Mouse (Mus musculus) mouse embryonic stem cell (cell line): ENCODE results near the gene Wfdc13.

Source experiments
- in situ Hi-C, 2 experiments: fragments of 300-500 bp; cut with MboI; formaldehyde crosslinking; loops; 1 replicate in 1 of 2; 3 replicates in 1 of 2; pipeline ENCODE4 v1.14.3; 2019 to 2020; ENCODE audit warnings: low sequenced_read_pairs in 2 of 2, low pct_unique_long_range_greater_than_20kb in 1 of 2, mixed read lengths in 1 of 2; ENCODE audit not compliant: unreplicated experiment in 1 of 2

The Wfdc13 gene

GRCm38 (mm10) chr2:164684807-164685206, at the start of gene Wfdc13:
Gene Wfdc13, plus strand, starts transcription at chr2:164685107.
- in situ Hi-C loops: no loop called here

- in situ Hi-C loops: no loop called here
These were observed 49.6 kb upstream of the Wfdc13 start for GRCm38 (mm10) chr2:164635266-164635665.

DNA sequence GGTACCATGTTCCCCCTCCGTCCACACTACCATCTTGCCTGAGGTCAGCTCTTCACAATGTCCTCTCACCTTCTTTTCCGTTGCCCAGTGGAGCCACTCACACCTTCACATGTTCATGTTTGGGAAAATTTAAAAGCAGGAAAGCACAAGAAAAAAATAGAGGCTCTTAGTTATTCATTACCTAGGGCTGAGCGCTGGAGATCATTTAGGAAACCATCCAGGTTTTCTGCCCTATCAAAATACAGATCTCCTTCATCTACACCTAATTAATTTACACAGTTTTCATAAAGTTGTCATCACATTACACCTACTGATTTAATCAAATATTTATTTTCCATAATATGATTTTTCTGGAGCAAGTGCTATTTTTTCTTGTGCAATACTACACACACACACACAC, 46.2 kb upstream of the Wfdc13 start, which contains the start of gene Wfdc16:
Gene Wfdc16, minus strand, starts transcription at position 101 of the 400 bp plus-strand sequence.
- in situ Hi-C loops: no loop called here

DNA sequence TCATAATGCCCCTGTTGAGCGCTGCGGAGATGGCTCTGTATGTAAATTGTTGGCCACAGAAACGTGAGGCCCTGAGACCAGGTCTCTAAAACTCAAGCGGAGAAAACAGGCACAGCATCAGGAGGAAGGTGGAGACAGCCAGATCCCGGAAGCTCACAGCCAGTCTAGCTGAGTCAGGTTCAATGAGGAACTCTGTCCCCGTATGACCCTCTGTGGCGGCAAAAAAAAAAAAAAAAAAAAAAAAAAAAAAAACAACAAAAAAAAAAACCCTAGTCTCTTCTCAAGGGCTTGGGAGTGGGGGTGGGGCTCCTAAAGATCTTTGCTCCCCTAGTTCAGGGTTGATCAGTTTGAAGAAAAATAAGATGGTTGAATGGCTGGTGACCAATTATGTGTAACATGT, 43.8 kb upstream of the Wfdc13 start:
- in situ Hi-C loops: no loop called here

- in situ Hi-C loops: no loop called here
These were observed 42.8 kb upstream of the Wfdc13 start for GRCm38 (mm10) chr2:164641881-164642673.

DNA sequence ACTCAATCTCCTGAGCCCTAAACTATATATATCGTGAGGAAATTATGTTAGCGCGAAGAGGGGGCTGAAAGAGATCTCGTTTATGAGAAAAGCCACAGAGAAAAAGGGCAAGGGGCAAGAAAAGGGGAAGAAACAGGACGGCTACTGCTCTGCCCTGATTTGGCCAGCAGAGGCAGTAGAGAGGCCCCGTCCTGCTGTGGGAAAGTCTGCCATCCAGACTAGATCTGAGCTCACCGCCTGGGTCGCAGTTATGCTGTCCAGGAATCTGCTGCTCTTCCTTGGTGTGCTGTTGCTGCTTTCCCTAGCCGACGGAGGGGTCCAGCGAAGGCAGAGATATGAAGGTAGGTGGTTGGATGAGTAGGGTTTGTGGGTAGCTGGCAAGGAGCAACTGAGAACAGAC, 29.0 kb upstream of the Wfdc13 start, which contains the start of gene Wfdc10:
Gene Wfdc10, plus strand, starts transcription at position 189 of the 400 bp plus-strand sequence.
- in situ Hi-C loops: no loop called here

- in situ Hi-C loops: no loop called here
These were observed 28.4 kb upstream of the Wfdc13 start, which contains the start of gene Wfdc9 for GRCm38 (mm10) chr2:164656483-164656882. Gene Wfdc9, minus strand, starts transcription at chr2:164656583.

DNA sequence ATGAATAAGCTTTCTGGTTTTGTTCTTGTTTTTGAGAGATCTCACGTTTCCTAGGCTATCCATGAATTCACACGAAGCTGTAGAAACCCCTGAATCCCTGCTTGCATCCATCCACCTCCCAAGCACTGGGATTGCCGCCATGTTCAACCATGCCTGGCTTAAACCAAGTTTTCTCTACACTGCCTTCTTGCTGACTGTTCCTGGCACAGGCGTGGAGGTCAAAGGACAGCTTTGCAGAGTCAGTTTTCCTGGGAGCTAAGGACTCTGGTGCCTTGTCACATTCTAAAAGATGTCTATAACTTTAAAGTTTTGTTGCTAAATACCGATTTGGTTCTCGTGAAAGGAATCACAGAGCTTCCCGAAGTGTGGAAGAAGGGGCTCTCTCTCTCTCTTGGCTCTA, 20.1 kb upstream of the Wfdc13 start:
- in situ Hi-C loops: no loop called here

- in situ Hi-C loops: loop anchor here in 1 of 2 experiments (10.0 kb wide), 1 partner anchor 55 kb away; no protein-coding TSS in a partner anchor
These were observed 14.6 kb upstream of the Wfdc13 start for GRCm38 (mm10) chr2:164670261-164670660.

- in situ Hi-C loops: loop anchor here in 1 of 2 experiments (10.0 kb wide), 1 partner anchor 54 kb away; no protein-coding TSS in a partner anchor
These were observed 14.0 kb upstream of the Wfdc13 start for GRCm38 (mm10) chr2:164670938-164671337.

DNA sequence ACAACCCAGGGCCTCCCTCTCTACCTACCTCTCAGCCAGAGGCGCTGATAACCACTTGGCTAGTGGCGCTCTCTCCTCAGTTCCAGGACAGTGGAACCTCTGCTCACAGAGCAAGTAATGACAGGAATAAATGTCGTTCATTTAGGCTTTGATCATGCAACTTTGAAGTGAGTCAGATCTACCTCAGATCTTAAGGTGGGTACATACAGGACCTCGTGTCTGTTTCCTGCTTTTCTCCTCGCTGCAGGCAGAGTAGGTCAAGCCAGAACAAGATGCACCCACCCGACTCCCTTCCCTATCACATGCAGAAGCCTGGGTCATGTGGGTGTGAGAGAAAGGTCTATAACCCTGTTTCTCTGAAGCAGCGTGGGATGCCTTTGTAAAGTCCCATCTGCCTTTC, 10.9 kb upstream of the Wfdc13 start, which contains the start of gene Wfdc11:
Gene Wfdc11, minus strand, starts transcription at position 101 of the 400 bp plus-strand sequence.
- in situ Hi-C loops: loop anchor here in 1 of 2 experiments (10.0 kb wide), 1 partner anchor 51 kb away; no protein-coding TSS in a partner anchor

- in situ Hi-C loops: loop anchor here (5.0 to 10.0 kb wide), 2 partner anchors 49 to 56 kb away; no protein-coding TSS in a partner anchor
These were observed 8.8 kb upstream of the Wfdc13 start for GRCm38 (mm10) chr2:164676103-164676502.

GRCm38 (mm10) chr2:164676916-164677685, 7.8 kb upstream of the Wfdc13 start:
- in situ Hi-C loops: loop anchor here (5.0 to 10.0 kb wide), 2 partner anchors 48 to 55 kb away; no protein-coding TSS in a partner anchor

DNA sequence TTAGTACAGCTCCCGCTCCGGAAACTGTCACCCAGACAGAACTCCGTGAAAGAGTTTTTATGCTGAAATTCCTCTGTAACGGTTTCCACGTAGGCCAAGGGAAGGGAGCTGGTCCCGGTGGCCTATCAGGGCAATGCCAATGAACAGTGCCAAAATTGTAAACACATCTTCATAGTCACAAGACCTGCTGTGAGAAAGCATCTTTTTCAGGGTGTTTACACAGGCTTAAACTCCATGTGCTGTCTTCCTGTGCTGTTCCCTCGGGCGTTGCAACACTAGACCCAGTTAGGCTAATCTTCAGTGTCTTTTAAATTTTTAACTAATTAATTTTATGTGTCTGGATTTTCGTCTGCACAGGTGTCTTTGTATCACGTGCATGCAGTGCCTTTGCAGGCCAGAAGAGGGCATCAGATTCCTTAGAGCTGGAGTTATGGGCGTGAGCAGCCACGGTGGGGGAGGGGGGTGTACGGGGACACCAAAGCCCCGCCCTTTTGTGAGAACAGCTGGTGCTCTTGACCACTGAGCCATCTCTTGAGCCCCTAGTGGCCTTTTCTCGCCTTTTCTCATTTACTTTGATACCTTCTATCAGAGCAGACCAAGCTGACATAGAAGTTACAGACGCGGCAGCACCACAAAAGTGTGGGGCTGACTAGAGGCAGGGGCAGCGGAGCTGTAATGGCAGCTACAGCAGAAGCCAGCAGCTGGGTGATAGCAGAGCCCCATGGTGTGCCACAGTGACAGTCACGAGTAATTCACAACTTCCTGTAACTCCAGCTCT, 5.9 kb upstream of the Wfdc13 start:
- in situ Hi-C loops: loop anchor here (5.0 to 10.0 kb wide), 2 partner anchors 46 to 53 kb away; no protein-coding TSS in a partner anchor

DNA sequence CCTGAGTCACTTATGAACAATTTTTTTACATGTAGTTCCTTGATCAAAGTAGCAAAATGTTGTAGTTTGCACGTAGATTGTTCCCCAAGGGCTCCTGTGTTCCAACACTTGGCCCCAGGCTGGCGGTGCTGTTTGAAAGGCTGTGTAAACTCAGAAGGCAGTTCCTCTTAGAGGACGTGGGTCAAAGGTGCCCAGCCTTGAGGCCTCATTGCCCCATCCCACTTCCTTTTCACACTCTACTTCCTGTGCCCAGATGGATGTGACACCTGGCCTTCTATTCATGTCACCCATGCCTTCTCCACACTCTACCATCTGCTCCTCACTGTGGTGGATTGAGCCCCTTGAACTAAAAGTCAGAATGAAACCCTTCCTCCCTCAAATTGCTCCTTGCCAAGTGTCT, 5.0 kb upstream of the Wfdc13 start:
- in situ Hi-C loops: loop anchor here (5.0 to 10.0 kb wide), 2 partner anchors 45 to 52 kb away; no protein-coding TSS in a partner anchor

DNA sequence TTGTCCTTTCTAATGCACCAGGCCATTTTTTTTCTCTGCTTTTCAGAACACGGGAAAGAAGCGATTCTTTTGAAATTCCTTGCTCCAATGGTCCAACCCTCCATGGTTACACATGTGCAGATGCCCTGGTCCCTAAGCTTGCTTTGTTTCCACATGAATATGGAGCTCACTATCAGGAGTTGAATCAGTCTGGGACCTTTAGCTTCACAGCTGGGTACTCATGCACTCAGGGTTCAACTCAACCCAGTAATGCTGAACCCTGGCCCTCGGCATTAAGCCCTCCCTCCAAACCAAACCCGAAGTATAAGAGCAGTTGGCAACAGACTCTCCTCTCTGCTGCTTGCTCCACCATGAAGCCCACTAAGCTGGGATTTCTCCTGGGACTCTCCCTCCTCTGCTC, 13.3 kb downstream of the Wfdc13 start, which contains the start of gene Spint4:
Gene Spint4, plus strand, starts transcription at position 301 of the 400 bp plus-strand sequence.
- in situ Hi-C loops: no loop called here

DNA sequence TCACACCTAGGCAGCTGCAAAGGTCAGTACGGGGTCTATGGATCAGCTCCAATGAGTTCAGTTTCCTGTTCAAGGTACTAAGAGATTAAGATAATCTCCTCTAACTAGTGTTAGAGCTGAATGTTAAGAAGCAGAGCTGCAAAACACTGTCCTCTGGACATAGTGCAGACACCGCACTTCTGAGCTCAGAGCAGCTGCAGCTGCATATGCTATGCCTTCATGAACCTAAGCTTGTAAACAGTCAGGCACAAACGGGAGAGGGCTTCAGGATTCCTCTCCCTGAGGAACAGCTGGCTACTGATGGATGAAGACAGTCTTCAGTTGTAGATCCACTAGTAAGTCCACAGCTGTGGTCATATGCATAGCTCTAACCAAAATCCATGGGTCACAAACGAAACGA, 16.1 kb downstream of the Wfdc13 start:
- in situ Hi-C loops: no loop called here

DNA sequence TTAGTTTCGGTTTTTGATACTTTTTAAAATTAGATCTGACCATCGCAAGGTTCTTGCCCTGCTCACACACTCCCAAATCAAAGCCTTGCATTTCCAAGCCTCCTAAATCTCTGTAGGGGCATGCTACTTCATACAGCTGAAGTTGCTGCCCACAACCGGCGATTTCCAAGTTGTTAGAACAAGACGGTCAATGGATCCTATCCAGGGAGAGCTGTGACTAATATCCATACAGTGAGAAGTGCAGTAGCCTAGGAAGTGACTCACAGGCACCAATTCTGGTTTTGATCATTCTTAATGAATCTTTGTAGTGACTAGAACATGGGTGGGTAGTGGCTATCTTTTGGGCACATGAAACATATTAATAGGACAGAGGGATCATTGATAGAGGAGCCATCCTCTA, 16.9 kb downstream of the Wfdc13 start:
- in situ Hi-C loops: no loop called here
